Mouse (Mus musculus) left cerebral cortex, adult 9 months (tissue): Measurements from ENCODE around the gene Krt76.

Experiments
- DNase-seq, 2 experiments: peaks; one replicate each; pipeline ENCODE4 v3.0.0; 2022; ENCODE audit warnings: low spot score in 2 of 2

The Krt76 gene

DNA sequence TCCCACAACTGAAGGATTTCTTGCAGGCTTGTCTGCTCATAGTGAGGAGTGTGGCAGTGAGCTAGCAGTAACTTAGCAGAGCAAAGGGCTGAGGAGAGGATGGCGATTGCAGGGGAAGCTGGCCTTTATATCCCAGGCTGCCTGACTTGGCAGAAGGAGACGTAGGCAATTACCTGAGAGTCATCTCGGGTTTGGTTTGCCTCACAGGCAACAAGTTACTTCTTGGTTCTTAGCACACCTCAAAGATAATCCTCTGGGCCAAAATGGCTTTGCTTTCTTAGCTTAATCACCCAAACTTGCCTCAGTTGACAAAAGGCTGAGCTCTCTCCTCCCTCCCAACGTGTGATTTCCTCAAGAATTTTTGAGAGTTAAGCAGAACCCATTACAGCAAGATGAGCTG is at the start of gene Krt76:
TSS of gene Krt76 (minus strand) at position 101 of the 400 bp plus-strand sequence.
- DNase-seq = no peak

DNA sequence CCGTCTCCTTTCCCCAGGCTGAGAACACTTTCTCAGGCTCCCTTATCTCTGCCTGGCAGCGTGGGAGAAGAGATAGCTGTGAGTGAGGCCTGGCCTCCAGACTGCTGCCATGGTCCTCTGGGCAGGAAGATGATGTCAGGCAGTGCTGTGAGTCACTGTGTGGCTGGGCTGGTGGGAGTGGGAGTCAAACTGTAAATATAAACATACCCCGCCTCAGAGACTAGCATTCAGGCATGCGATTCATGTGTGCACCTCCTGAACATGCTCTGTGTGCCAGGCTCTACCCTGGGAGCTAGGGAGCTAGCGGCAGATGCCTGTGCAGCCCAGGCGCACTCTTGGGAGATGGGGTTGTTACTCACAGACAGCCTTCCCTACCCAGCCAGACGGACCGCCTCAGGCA is 49.2 kb upstream of the Krt76 start:
- DNase-seq = peak in 1 of 2 experiments; percentile 9

DNA sequence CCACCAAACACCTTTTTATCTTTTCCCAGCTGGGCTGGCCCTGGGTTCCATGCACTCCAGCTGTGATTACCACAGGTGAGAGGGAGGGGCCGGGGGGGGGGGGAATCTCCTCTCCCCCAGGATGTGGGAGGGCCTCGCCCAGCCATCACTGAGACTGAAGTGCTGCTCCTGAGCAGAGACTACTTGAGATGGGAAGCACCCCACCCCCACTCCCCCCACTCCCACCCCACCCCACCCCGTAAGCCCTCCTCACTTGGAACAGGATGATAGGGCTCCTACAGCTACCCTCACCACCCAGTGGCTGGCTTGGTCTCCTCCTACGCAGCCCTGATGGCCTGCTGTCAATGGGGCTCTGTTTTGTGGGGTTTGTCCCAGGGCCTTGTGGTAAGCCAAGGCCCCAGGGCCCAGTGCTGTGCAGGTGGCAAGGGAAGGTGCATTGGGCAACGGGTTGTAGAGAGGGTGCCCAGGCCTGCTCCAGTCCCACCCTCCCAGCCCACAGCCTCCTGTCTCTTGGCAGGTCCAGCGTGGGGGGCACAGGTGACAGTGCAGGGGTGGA is 47.6 kb upstream of the Krt76 start, which contains the start of gene Krt79:
TSS of gene Krt79 (minus strand) at position 51 of the 556 bp plus-strand sequence.
- no peak for DNase-seq

DNA sequence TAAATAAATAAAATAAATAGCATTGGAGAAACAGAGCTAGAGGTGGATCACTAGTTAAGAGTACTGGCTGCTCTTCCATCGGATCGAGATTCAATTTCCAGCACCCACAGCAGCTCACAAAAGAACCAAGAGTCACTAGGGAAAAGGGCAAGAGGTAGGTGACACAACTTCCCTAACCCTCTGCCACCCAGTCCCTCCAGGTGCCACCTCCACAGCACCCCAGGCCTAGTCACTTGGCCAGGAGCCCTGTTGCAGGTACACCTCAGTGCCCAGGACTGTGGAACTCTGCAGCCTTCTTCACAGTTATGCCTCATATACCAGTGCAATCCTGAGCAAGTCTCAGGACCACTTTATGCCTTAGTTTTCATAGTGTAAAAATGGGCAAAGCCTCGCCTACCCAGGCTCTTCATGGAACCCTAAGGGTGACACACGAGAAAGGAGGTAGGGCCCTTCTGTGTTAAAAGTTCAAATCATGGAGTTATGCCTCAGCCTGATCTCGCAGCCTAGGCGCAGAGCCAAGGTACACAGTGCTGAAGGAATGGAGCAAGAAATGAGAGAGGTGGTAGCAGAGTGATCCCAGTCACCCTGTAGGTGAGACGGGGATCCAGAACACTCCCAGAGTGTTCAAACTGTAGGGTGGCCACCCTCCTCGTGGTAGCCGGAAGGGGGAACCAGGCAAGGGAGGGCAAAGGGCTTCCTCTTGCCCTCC is 46.0 kb upstream of the Krt76 start:
- no peak for DNase-seq

DNA sequence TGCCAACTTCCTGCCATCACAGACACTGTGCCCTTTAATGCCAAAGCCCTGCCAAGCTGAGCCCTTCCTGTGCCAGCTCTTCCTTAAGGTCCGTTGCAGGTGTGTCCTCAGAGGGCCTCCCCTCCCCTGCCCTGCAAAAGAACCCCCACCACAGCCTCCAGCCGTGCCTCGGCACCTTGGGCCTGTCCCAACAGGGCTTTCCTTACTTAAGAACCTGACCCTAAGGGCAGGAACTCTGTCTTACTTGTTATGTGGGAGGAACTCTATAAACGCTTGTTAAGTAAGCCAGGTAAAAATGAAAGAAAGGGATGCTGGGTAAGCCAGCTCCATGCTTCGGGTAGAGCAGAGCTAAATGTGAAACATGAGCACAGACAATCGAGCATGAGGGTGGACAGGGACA is 40.3 kb upstream of the Krt76 start:
- DNase-seq = no peak

DNA sequence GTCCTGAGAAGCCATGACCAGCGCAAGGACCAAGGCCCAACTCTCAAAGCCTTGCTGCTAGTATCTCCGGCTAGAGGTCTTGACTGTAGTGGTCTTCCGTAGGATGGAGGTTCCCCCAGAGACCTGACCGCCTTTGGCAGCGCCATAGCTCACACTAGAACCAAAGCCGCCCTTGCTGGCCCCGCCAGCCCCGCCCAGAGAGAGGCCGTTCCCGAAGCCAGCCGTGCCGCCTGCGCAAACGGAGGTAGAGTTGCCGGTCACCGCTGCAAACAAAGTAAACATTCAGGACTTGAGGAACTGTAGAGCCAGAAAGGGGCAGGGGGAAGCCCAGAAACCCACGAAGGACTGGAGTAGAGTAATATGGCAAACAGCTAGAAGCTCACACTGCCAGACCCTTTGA is 36.9 kb upstream of the Krt76 start:
- DNase-seq = no peak

DNA sequence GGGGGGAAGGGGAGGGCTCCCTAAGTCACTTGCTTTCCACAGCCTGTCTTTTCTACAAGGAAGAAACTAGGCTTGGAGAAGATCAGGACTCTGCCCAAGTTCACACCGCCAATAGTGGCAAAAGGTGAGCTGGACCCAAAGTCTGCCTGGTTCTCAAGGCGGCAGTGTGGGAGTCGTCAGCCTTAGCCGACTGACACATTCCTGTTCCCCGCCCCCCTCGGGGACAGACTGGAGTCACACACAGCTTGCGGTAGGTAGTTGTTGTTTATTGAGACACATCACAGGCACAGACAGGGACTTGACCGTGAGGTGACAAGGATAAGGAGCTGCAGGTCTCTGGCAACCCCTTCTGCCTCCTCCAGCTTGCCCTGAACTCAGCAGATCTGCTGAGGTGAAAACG is 36.4 kb upstream of the Krt76 start:
- DNase-seq = no peak

DNA sequence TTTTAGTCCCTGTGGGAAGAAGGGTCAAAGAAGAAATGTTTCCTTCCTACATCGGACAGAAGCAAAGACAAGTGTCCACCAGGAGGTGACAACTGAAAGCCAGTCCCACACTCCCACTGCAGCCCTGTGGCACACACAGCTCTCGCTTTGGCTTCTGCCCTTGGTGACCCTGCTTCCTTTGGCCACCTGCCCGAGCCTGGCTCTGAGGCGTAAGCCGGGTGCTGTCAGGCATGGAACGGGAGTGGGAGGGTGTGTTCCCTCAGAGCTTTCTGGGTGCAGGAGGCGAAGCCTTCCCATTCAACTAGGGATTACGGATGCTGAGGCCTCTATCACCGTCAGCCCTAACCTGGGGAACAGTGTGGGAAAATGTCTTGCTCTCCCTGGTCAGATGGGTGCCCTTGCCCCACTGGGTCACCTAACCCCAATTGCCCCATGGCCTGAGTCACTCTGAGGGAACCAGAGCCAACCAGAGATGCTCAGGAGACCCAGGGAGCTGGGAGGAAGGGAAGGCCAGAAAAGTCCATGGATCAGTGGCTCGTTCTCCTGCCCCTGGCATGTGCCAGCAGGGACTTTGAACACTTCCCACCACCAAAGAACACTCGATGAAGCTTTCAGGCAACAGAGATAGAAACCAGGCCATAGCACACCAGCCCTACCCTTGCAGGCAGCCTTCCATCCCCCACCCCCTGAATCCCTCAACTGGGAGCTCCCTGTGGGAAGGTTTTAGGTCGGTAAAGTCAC is 34.8 kb upstream of the Krt76 start:
- no peak for DNase-seq

DNA sequence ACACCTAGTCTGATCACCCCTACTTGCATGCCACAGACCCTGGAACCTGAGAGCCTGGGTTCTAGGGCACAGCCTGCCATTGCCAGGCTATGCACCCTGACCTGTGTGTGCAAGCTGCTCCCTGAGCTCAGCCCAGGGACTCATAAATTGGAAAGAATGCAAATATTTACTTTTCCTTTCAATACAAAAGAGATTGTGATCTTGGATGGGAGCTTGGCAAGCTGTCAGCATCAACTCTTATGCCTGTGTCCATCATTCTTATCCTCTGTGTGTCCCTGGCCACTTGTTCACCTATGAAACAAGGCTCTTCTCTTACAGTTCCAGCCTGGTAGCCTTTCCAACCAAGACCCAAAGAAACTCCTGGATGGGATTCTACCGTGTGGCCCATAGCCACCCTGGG is 32.3 kb upstream of the Krt76 start:
- DNase-seq = no peak

DNA sequence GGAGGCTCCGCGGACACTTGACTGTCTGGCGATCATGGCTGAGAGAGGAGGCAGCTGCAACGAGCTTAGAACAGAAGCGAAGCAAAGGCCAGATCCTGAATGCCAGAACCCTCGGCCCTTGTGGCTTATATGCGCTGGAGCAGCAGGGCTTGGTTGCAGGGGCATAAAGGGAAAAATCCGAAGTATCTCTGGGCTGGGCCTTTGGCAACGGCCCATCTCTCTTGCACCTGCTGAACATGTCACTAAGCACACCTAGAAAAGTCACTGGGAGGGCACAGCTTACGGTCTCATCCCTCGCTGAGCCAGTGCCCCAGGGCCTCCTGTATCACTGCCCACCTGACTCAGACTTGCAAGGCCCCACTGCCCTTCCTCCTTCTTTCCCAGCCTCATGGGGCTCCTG is 31.9 kb upstream of the Krt76 start, which contains the start of gene Krt4:
TSS of gene Krt4 (minus strand) at position 101 of the 400 bp plus-strand sequence.
- no peak for DNase-seq

DNA sequence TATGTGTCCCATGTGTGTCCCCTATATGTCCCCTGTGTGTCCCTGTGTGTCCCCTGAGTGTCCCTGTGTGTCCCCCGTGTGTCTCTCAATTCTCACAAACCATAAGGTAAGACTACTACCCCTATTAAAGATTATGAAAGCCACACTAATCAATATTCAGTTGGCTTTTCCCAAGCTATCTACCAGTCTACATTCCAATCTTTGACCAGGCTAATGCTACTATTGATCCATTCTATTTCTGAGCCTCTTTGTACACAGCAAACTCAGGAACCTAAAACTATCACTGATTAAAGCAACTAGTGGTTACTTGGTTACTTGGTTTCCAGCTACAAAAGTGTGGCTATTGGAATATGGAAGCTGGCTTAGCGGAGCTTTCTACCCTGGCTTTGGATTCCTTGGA is 29.6 kb upstream of the Krt76 start:
- DNase-seq = no peak

DNA sequence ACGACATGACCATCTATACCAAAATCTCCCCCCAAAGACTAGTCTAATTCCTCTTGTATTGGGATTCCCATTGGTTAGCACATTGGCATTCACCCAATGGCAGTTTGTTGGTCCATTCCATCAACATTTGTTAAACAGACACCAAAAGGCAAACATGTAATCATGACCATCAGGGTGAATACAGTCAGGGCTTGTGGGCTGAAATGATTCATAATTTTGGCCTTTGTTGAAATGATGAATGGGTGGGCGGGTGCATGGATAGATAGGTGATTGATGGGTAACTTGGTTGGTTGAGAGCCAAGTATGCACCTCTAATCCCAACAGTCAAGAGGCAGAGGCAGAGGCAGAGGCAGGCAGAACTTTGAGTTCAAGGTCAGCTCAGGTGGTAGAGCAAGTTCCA is 23.4 kb upstream of the Krt76 start:
- no peak for DNase-seq

DNA sequence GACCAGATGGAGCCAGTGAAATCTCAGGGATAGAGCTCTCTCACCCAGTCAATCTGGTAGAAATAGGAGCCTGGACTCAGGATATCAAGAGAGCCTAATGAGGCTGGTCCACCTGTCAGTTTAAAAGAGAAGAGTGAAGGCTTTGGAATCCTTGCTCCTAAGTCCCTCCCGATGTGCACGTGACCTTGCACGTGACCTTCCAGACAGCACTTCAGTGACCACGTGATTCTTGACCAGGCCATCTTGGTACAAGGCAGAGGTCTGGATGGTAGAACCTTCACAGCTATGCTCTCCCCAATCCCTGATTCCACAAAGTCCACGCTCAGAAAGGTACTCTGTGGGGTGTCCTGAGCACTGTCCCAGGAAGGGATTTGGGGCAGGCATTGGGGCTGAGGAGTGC is 12.1 kb upstream of the Krt76 start:
- DNase-seq = no peak

DNA sequence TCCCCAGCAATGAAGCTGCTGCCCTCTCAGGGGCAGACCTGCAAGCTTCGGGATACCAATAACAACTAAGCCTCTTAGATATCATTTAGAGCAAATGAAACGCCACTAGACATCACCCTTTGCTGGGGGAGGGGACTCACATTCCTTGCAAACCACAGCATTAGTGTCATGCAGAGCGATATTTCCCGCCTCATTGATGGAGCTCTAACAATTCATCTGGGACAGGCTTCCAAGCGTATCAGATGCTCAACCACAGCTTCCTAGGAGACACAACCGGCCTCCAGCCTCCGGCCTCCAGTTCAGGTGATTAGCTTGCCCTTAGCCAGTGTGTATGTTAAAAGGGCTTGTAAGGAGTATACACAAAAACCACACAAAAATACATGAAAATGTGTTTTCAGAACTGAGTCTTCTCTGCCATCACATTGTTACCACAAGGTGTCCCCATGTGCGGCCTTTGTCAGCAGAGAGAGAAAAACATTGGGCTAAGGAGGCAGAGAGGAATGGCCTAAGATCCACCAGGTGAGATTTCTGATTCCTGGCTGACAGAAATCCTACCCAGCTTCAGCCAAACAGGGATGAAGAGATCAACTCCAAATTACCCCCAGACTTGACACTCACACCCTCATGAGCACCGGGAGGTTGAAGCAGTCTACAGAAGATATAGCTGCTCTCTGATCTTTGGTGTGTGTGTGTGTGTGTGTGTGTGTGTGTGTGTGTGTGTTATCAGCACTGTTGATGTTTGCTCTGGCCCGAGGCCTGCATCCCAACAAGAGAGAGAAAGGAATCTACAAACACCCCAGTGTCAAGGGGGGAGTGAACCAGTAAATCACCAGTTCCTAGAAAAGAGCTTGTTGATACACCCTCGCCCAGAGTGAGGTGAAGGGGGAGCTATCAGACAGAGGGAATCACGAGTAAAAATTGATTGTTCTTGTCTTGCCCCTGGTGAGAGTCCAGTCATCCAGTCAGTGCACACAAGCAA is 9.7 kb upstream of the Krt76 start:
- no peak for DNase-seq

DNA sequence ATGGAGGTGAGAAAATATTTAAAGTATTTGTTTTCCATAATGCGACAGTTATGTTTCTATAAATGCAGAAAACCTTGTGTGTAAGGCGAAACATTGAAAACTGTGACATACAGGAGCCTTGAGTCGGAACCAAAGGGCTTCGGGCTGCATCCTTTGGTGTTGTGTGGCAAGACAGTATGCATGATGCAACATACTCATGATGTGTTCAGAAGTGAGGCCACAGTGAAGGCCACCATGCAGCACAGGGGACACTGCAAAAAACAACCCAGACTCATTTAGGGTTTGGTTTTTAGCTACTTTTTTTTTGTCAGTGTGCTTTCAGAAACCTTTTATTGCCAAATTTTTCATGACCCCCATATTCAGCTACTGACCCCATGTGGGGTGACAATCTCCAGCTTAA is 2.5 kb upstream of the Krt76 start:
- no peak for DNase-seq

DNA sequence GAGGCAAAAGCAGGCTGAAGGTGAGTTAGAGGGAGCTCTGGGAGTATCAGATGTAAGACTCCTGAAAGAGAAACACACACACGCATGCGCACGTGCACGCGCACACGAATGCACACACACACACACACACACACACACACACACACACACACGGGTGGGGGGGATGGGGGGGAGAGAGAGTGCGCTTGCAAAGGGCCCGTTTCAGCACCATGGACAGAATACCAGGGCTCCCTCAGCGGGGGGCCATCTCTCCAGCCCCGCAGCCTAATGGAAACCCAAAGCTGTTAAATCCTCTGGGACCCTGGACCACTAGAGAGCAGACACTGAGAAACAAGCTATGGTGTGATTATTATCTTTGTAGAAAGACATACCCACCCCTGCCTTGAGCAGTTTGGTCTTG is 12.9 kb downstream of the Krt76 start:
- DNase-seq = no peak

DNA sequence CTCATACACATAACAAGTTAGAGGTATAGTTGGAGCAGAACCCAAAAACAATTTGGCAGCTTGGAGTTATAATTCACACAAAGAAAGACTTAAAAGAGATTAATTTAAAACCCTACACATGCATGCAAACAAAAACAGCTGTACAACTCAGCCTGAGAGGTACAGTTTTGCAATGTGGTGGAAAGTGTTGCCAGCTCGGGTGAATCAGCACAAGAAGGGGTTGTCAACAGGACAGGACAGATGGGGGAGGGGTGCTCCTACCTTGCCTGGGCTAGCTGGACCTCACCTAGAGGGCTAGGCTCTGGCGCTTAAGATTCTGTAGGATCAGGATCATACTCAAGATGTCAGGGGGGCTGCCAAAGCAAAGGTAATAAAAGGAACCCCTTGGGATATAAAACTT is 14.7 kb downstream of the Krt76 start:
- no peak for DNase-seq

DNA sequence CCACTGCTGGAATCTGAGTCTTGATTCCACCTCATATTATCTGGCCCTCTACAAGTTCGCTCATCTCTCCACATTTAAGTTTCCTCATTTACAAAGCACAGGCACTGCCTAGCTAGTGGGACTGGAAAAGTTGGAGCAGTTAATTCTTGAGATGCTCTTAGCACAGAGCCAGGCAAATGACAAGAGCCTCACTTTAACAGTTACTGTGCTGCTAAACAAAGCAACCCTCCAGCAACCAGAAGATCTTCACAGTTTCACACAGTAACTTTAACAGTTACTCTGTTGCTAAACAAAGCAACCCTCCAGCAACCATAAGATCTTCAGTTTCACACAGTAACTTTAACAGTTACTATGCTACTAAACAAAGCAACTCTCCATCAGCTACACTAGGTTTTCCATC is 18.3 kb downstream of the Krt76 start:
- no peak for DNase-seq

DNA sequence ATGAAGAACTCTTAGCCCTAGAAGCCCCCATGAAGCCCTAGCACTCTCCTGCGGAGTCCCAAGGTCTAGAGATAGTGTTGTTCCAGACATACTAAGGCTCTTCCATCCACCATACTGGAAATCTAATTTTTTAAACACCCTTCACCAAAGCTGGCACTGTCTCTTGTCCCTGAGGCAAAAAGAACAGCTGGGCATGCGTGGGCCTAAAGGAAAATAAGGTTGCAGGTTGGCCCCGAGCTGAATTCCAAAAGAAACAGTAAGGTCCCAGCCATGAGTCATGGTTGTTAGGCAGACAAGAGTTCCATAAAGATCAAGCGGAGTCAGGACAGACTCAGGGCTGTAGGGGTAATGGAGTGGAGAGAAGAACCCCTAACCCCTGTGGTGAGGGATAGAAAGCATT is 19.5 kb downstream of the Krt76 start:
- peak in 1 of 2 experiments; percentile 34 for DNase-seq

DNA sequence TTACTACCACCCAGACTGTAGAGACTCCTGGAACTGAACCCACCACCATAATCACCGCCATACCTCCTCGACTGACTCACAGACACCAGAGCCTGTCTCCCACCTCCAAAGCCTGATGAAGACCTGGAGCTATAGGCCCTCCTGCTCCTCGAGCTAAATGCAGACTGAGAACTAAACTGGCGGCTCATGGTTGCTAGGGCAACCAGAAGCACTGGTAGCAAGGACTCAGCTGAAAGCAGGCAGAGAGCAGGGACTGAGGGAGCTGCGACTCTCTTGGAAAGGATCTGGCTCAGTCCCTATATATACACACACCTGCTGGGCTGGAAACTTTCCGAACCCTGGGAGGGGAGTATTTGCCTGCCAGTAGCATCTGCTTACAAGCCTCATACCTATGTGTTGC is 23.3 kb downstream of the Krt76 start, which contains the start of gene Krt77:
TSS of gene Krt77 (minus strand) at position 275 of the 400 bp plus-strand sequence.
- peak; percentile 66 to 81 for DNase-seq

DNA sequence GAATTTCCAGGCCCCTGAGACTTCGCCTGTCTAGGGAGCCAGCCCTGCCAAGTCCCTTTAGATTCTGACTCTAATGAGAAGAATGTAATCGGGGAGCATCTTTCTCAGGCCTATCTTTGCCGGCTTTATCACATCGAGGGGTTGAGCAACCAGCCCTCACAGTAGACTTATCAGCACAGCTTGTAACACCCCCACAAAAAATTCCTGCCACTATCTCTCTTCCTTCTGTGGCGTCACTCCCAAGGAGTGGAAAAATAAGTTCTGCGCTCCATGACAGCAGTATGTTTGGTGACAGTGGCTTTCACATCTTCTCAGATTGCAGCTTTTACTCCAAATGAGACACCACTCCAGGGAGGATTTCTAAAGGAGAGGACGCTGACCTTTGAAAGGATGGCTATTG is 26.0 kb downstream of the Krt76 start:
- peak in 1 of 2 experiments; percentile 55 for DNase-seq
